Mouse (Mus musculus): ENCODE measurements around the gene Vmn1r11. TPM values are rescaled to one million over a fixed set of nuclear protein-coding genes. Genes with fewer than 3 reads are reported as not detected.

Gene Vmn1r11
- total RNA-seq (2023): not detected in 2 replicates

DNA sequence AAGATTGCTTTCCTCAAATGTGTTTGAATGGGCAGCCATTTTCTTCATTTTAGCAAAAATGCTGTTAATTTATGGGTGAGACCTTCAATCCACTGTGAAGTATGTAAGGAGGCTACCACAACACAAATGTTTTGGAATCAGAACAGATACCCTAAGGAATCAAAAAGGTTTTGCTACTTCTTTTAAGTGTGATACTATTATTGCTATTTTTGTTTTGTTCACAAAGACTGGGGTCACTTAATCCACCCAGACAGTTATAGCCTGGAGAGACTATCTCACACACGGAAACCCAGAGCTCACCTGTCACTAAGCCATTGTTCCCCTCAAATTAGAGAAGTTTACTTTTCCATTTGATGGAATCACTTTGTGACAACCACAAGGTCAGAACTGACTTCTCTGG, at the start of gene Vmn1r11:
Vmn1r11 (plus strand) TSS at position 301 of the 400 bp plus-strand sequence.

GRCm38 (mm10) chr6:57109154-57109553, 24.1 kb upstream of the Vmn1r11 start, which contains the start of gene Vmn1r10:
Gene Vmn1r10, plus strand, starts transcription at chr6:57109454.

GRCm38 (mm10) chr6:57156619-57157018, 23.4 kb downstream of the Vmn1r11 start, which contains the start of gene Vmn1r12:
Gene Vmn1r12, plus strand, starts transcription at chr6:57156919.

Other genes with a start within 250 kb of the Vmn1r11 start
- gene Nt5c3, start 209.5 kb upstream of the Vmn1r11 start, total RNA-seq (2023): 32.1 and 33.8 TPM in 2 replicates
- not detected in 2 replicates for gene Vmn1r4, start 209.4 kb upstream of the Vmn1r11 start, total RNA-seq (2023)
- gene Vmn1r5, start 163.2 kb upstream of the Vmn1r11 start, total RNA-seq (2023): not detected in 2 replicates
- not detected in 2 replicates for gene Vmn1r6, start 136.2 kb upstream of the Vmn1r11 start, total RNA-seq (2023)
- gene Vmn1r7, start 108.1 kb upstream of the Vmn1r11 start, total RNA-seq (2023): not detected in 2 replicates
- gene Vmn1r8, start 101.2 kb upstream of the Vmn1r11 start, total RNA-seq (2023): not detected in 2 replicates
- not detected in 2 replicates for gene Vmn1r9, start 66.7 kb upstream of the Vmn1r11 start, total RNA-seq (2023)
- not detected in 2 replicates for gene Vmn1r10, start 24.0 kb upstream of the Vmn1r11 start, total RNA-seq (2023)
- 0.14 and 0.16 TPM in 2 replicates for gene Vmn1r12, start 23.5 kb downstream of the Vmn1r11 start, total RNA-seq (2023)
- gene Vmn1r13, start 69.8 kb downstream of the Vmn1r11 start, total RNA-seq (2023): not detected in 2 replicates
- gene Vmn1r14, start 98.2 kb downstream of the Vmn1r11 start, total RNA-seq (2023): not detected in 2 replicates
- not detected in 2 replicates for gene Vmn1r15, start 124.5 kb downstream of the Vmn1r11 start, total RNA-seq (2023)
- not detected in 2 replicates for gene Vmn1r16, start 196.0 kb downstream of the Vmn1r11 start, total RNA-seq (2023)
- gene Vmn1r17, start 230.3 kb downstream of the Vmn1r11 start, total RNA-seq (2023): not detected in 2 replicates